Mouse (Mus musculus) megakaryocyte, embryonic 14.5 days (primary cell): ENCODE measurements around the gene Ccdc65.

ENCODE experiments used
- FLI1 ChIP-seq: IDR thresholded peaks from 2 replicates; pipeline ENCODE4 v1.6.1; 2012; ENCODE audit warnings: low read length, inconsistent platforms, mixed read lengths
- GATA1 ChIP-seq: IDR thresholded peaks from 3 replicates; pipeline ENCODE4 v1.6.1; 2012; ENCODE audit warnings: mixed read lengths, low read length, inconsistent platforms, borderline replicate concordance

GRCm38 (mm10) chr15:98765929-98766328 is 57.9 kb downstream of the Ccdc65 start:
- TF ChIP-seq GATA1 = no peak
- no peak for TF ChIP-seq FLI1
